Mouse (Mus musculus) embryonic fibroblast, embryonic 13.5 days (primary cell): ENCODE measurements at regions not wholly inside any gene's neighbourhood (a gene's known extent, or its start where the extent isn't known, plus 50 kb on each side); places are given as distances from the start of the nearest gene placed in this dataset.

Experiments used
- H3K27ac ChIP-seq: 2 replicates; pipeline ENCODE4 v1.5.1; 2012; ENCODE audit warnings: low read length, control low read depth, inconsistent platforms; ENCODE audit not compliant: insufficient read depth
- H3K4me1 ChIP-seq: 2 replicates; pipeline ENCODE4 v1.6.1; 2011; ENCODE audit warnings: low read length; ENCODE audit not compliant: control insufficient read depth, insufficient read depth
- H3K4me3 ChIP-seq: 2 replicates; pipeline ENCODE4 v1.5.1; 2011; ENCODE audit warnings: mild to moderate bottlenecking, control low read depth, low read length; ENCODE audit not compliant: insufficient read depth
- CTCF ChIP-seq: IDR thresholded peaks from 2 replicates; pipeline ENCODE4 v1.5.1; 2011; ENCODE audit warnings: mild to moderate bottlenecking, control low read depth, low read length, moderate library complexity, borderline replicate concordance; ENCODE audit not compliant: insufficient read depth
- POLR2A ChIP-seq: IDR thresholded peaks from 2 replicates; pipeline ENCODE4 v1.6.1; 2011; ENCODE audit warnings: low read depth, mild to moderate bottlenecking, control low read depth, low read length, moderate library complexity

DNA sequence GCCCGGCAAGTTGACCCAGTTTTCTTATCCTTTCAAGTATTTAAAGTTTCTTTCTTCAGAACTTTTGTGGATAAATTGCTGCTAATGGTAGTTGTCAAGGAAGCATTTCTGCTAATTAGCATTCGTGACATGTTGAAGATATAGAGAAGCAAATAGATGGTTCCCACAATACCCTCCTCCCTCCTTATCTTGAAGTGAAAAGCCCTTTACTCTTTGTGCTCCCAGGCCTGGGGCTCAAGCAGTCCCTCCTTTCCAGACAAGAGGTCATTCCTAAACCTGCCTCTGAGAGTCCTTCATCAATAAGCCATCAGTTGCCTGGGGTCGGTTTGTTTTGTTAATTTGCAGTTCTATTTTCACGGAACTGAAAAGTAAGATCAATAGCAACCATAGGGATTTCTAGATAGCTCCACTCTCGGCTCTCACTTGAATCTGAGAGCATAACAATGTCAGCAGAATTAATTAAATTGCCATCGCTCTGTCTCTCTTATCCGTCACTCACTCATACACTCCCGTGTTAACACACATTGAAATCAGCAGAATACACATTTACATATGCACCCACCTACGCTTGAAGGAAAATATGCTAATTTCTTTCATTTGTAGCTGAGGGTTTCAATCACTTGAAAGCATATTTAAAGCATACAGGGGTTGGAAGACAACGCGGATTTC is 2695.8 kb upstream of the 5930422O12Rik start:
- H3K4me1 ChIP-seq = no peaks in the 10 kb centered on the region
- no peak overlapping the region for H3K27ac ChIP-seq
- TF ChIP-seq CTCF = no peak
- no peak for TF ChIP-seq POLR2A
- no peak overlapping the region for H3K4me3 ChIP-seq

- Histone ChIP-seq H3K4me3 (no peak overlapping the region), H3K4me1 (no peaks in the 10 kb centered on the region), H3K27ac (no peak overlapping the region)
- TF ChIP-seq POLR2A = no peak
- no peak for TF ChIP-seq CTCF
Observed at GRCm38 (mm10) chr8:30733385-30733784, 2695.1 kb upstream of the 5930422O12Rik start.

GRCm38 (mm10) chr8:30735338-30735737 is 2693.2 kb upstream of the 5930422O12Rik start:
- no peaks in the 10 kb centered on the region for H3K4me1 ChIP-seq
- no peak overlapping the region for H3K27ac ChIP-seq
- TF ChIP-seq CTCF (no peak), POLR2A (no peak)
- H3K4me3 ChIP-seq = no peak overlapping the region

- H3K4me1 ChIP-seq = no peaks in the 10 kb centered on the region
- H3K4me3 ChIP-seq = no peak overlapping the region
- no peak overlapping the region for H3K27ac ChIP-seq
- TF ChIP-seq POLR2A (no peak), CTCF (no peak)
Observed at GRCm38 (mm10) chr8:30735740-30736139, 2692.8 kb upstream of the 5930422O12Rik start.

DNA sequence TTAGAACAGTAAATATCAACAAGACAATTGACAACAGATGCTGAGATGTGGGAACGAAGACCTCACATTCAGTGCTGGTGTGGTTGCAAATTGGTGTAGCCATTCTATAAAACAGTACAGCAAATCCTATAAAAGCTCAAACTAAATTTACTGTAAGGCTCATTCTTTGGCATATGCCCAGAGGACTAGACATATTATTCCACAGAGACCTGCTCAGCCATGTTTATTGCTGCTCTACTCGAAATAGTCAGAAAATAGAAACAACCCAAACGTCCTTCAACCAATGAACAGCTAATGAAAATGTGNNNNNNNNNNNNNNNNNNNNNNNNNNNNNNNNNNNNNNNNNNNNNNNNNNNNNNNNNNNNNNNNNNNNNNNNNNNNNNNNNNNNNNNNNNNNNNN is 2681.6 kb upstream of the 5930422O12Rik start:
- H3K4me1 ChIP-seq = no peaks in the 10 kb centered on the region
- H3K27ac ChIP-seq = no peak overlapping the region
- no peak for TF ChIP-seq POLR2A
- no peak for TF ChIP-seq CTCF
- H3K4me3 ChIP-seq = no peak overlapping the region
